Comparison of ENCODE assay signal across 22 mouse cellular contexts in genomic region chr10:16810716-16811115, GRCm38 (mm10).
DNase-seq lines count a peak whose midpoint lies in the region; ATAC-seq lines count a peak whose summit lies in the region.
"Had no signal": no experiment of that assay in that cellular context is flagged by ENCODE, and none has a peak within 500 bp of the region (broad histone marks: within the 10 kb centered on the region; RNA-seq: fewer than 3 reads in every experiment).

No protein-coding gene starts in this region.

- H3K9me3 ChIP-seq in embryonic facial prominence, embryonic 14.5 days (ENCODE audit: control insufficient read depth, low read length) = no peaks in the 10 kb centered on the region
- no peaks in the 10 kb centered on the region for H3K9me3 ChIP-seq in embryonic facial prominence, embryonic 10.5 days
- H3K9me3 ChIP-seq: G1E had no signal

- 34% methylated on average over 2 of the region's 2 CpGs for WGBS in embryonic facial prominence, embryonic 14.5 days
- WGBS in embryonic facial prominence, embryonic 10.5 days = 57% methylated on average over 2 of the region's 2 CpGs

- no peaks in the 10 kb centered on the region for H3K36me3 ChIP-seq in embryonic facial prominence, embryonic 14.5 days (ENCODE audit: control insufficient read depth, insufficient read depth, low read length)
- H3K36me3 ChIP-seq in embryonic facial prominence, embryonic 10.5 days (replicated peaks) = no peaks in the 10 kb centered on the region
- H3K36me3 ChIP-seq: G1E had no signal

- no peaks in the 10 kb centered on the region for H3K27me3 ChIP-seq in embryonic facial prominence, embryonic 14.5 days (replicated peaks; ENCODE audit: control insufficient read depth, insufficient read depth, low read length)
- H3K27me3 ChIP-seq in embryonic facial prominence, embryonic 10.5 days (replicated peaks; ENCODE audit: low read depth, poor library complexity, severe bottlenecking) = no peaks in the 10 kb centered on the region
- H3K27me3 ChIP-seq: CH12.LX, Patski had no signal

- peak; percentile 55 for DNase-seq in embryonic facial prominence, embryonic 14.5 days (ENCODE audit: low spot score)
- no peak for DNase-seq in embryonic facial prominence, embryonic 10.5 days (ENCODE audit: low spot score)
- peak; percentile 80 for DNase-seq in MN1 (ENCODE audit: low spot score)
- DNase-seq in mesoderm, embryonic 11.5 days (ENCODE audit: low read depth, low spot score) = peak; percentile 22
- DNase-seq in kidney, postnatal 36 days = no peak
- DNase-seq in right cerebral cortex, adult 2 months (ENCODE audit: low spot score in 2 of 2) = no peak
- DNase-seq: adrenal gland, adult 2 months; adrenal gland, adult 8-10 months; adrenal gland, postnatal 10 days; adrenal gland, postnatal 14 days; adrenal gland, postnatal 25 days; adrenal gland, postnatal 36 days; B cell, adult 2 months; cerebellum, adult 11 months; cerebellum, adult 11-12 months; cerebellum, adult 18-20 months; cerebellum, adult 2 months had no signal

- H3K4me2 ChIP-seq in embryonic facial prominence, embryonic 14.5 days (ENCODE audit: low read depth, low read length) = no peak overlapping the region

- H3K9ac ChIP-seq in embryonic facial prominence, embryonic 14.5 days (ENCODE audit: low read depth, low read length) = no peak overlapping the region

- H3K4me3 ChIP-seq in embryonic facial prominence, embryonic 14.5 days (ENCODE audit: low read depth, low read length) = no peak overlapping the region
- no peak overlapping the region for H3K4me3 ChIP-seq in embryonic facial prominence, embryonic 10.5 days

- no peak for ATAC-seq in embryonic facial prominence, embryonic 14.5 days (ENCODE audit: low read depth)
- ATAC-seq: activated CD4-positive, CD25-positive, alpha-beta regulatory T cell, adult 4 months; CD4-positive, CD25-positive, alpha-beta regulatory T cell, adult 4 months; Patski had no signal

- no peak overlapping the region for H3K27ac ChIP-seq in embryonic facial prominence, embryonic 14.5 days (replicated peaks; ENCODE audit: low read depth, low read length)
- no peak overlapping the region for H3K27ac ChIP-seq in embryonic facial prominence, embryonic 10.5 days (replicated peaks)

- no peaks in the 10 kb centered on the region for H3K4me1 ChIP-seq in embryonic facial prominence, embryonic 14.5 days (ENCODE audit: control insufficient read depth, insufficient read depth, low read length)
- H3K4me1 ChIP-seq in embryonic facial prominence, embryonic 10.5 days = no peaks in the 10 kb centered on the region; the same call in 1 of the 2 replicates

Comparison
In these comparisons a context has a peak if more than half of its experiments do, and no peak if none do; other contexts are left out.
1. DNase-seq: peak in embryonic facial prominence, embryonic 14.5 days (single experiment), MN1 (single experiment) and mesoderm, embryonic 11.5 days (single experiment); none in embryonic facial prominence, embryonic 10.5 days (single experiment), kidney, postnatal 36 days (0 of 2) and right cerebral cortex, adult 2 months (0 of 2).